Mouse (Mus musculus): ENCODE data around the gene Prmt6.
A peak's percentile ranks its signal among the peaks of the same experiment; 100 is the strongest.

Gene Prmt6

GRCm38 (mm10) chr3:110250839-110251700 is at the start of gene Prmt6:
Gene Prmt6, minus strand, starts transcription at chr3:110250998.
- DNase-seq (ENCODE audit: low read depth) = peak; percentile 89

GRCm38 (mm10) chr3:110290485-110291045 is 39.8 kb upstream of the Prmt6 start:
- DNase-seq (ENCODE audit: low read depth) = no peak

- no peak for DNase-seq (ENCODE audit: low read depth)
Observed at GRCm38 (mm10) chr3:110282651-110283050, 31.9 kb upstream of the Prmt6 start.

GRCm38 (mm10) chr3:110267790-110268189 is 17.0 kb upstream of the Prmt6 start:
- no peak for DNase-seq (ENCODE audit: low read depth)

GRCm38 (mm10) chr3:110253105-110253504 is 2.3 kb upstream of the Prmt6 start:
- no peak for DNase-seq (ENCODE audit: low read depth)

GRCm38 (mm10) chr3:110249891-110250838 is 633 bp downstream of the Prmt6 start:
- DNase-seq (ENCODE audit: low read depth) = peak; percentile 61

- DNase-seq (ENCODE audit: low read depth) = no peak
Observed at GRCm38 (mm10) chr3:110236819-110237463, 13.9 kb downstream of the Prmt6 start.

Data from naive thymus-derived CD4-positive, alpha-beta T cell, adult 2 months (primary cell).